In the genomic region with DNA sequence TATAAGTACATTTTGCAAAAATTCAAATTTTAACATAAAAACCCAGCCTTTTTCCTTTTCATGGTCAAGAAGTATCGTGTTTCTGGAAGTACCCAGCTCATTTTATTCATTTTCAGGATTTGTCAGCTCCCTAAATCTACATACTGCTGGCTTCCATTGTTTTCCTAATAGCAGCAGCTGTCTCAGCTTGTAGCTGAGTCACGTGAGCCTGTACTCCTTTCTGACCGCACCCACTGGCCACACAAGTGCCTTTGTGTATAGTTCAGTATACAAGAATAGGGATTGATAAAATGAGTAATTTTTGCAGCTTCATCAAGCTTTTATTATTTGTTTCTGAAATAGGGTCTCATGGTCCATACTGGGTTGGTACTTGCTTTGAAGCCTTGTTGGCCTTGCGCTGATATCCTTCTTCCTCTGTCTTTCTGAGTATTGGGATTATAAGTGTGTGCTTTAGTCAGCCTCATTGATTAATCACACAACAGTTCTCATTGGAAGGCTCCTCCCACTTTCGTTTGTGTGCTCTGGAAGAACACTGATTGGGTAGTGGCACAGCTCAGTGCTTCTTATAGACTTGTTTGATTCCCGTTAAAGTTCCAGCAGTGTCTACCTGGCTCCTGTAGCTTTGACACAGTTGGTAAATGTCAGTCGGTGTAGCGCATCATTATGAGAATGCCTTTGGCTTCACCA, we compare ENCODE assay signal across 16 mouse cellular contexts. TPM values are rescaled to one million over a fixed set of nuclear protein-coding genes. Genes with fewer than 3 reads are reported as not detected.
DNase-seq lines count a peak whose midpoint lies in the region; ATAC-seq and TF ChIP-seq lines count a peak whose summit lies in the region.
"Had no signal": no experiment of that assay in that cellular context is flagged by ENCODE, and none has a peak within 500 bp of the region (broad histone marks: within the 10 kb centered on the region; RNA-seq: fewer than 3 reads in every experiment).

No protein-coding gene starts in this region.

- H3K4me1 ChIP-seq in ES-E14 (ENCODE audit: control insufficient read depth in 2 of 2, insufficient read depth in 2 of 2, low read length in 2 of 2, poor library complexity in 1 of 2) = peaks cover 9 to 26% of the 10 kb centered on the region in 2 experiments
- peaks cover 26% of the 10 kb centered on the region for H3K4me1 ChIP-seq in forebrain, embryonic 16.5 days (replicated peaks; ENCODE audit: control insufficient read depth, insufficient read depth, low read length)
- peaks cover 19% of the 10 kb centered on the region for H3K4me1 ChIP-seq in heart, embryonic 12.5 days (replicated peaks)

- no peak overlapping the region for H3K9ac ChIP-seq in ES-E14 (ENCODE audit: insufficient read depth, low read depth, low read length, poor library complexity, severe bottlenecking)
- no peak overlapping the region for H3K9ac ChIP-seq in forebrain, embryonic 16.5 days (replicated peaks; ENCODE audit: low read depth, low read length)
- no peak overlapping the region for H3K9ac ChIP-seq in heart, embryonic 12.5 days
- H3K9ac ChIP-seq: liver, embryonic 15.5 days had no signal

- intact Hi-C loops in heart, postnatal 14 days (cut with DNase I) = loop anchor here (5.0 kb wide), 1 partner anchor 34 kb away; no protein-coding TSS in a partner anchor

- peak; percentile 70 for DNase-seq in layer of hippocampus, adult 9-11 months
- no peak for DNase-seq in layer of hippocampus, postnatal 36 days
- peak; percentile 53 for DNase-seq in ES-E14 (ENCODE audit: low read depth, low spot score)
- DNase-seq in yolk sac, embryonic 10.5 days (ENCODE audit: low spot score) = no peak
- no peak for DNase-seq in heart, postnatal 14 days
- DNase-seq: gastrocnemius, postnatal 25 days; kidney, postnatal 4 days; left cerebral cortex, postnatal 4 days; thymus, adult 18-20 months had no signal

- H3K36me3 ChIP-seq in C2C12 (ENCODE audit: control insufficient read depth, insufficient read depth) = peaks cover 9% of the 10 kb centered on the region
- peaks cover 18% of the 10 kb centered on the region for H3K36me3 ChIP-seq in ES-E14 (ENCODE audit: control insufficient read depth, insufficient read depth, low read length, poor library complexity, severe bottlenecking)
- peaks cover 24% of the 10 kb centered on the region for H3K36me3 ChIP-seq in forebrain, embryonic 16.5 days (ENCODE audit: control insufficient read depth, insufficient read depth)
- peaks cover 41% of the 10 kb centered on the region for H3K36me3 ChIP-seq in heart, embryonic 12.5 days

- H3K4me2 ChIP-seq in forebrain, embryonic 16.5 days (ENCODE audit: low read length) = peak overlapping the region; percentile 7
- H3K4me2 ChIP-seq in heart, embryonic 12.5 days = no peak overlapping the region
- H3K4me2 ChIP-seq: liver, embryonic 15.5 days had no signal

- H3K79me3 ChIP-seq in C2C12 (ENCODE audit: low read depth) = no peaks in the 10 kb centered on the region

- no peak overlapping the region; the same call in 1 of the 2 replicates for H3K27ac ChIP-seq in ES-E14 (ENCODE audit: insufficient read depth, low read depth, low read length, poor library complexity, severe bottlenecking)
- no peak overlapping the region for H3K27ac ChIP-seq in forebrain, embryonic 16.5 days (ENCODE audit: low read length)
- H3K27ac ChIP-seq in heart, embryonic 12.5 days (ENCODE audit: poor library complexity, severe bottlenecking) = no peak overlapping the region
- H3K27ac ChIP-seq: liver, embryonic 15.5 days had no signal

- in situ Hi-C loops in ES-E14 (cut with MboI; ENCODE audit: low sequenced_read_pairs in 2 of 2, unreplicated experiment in 2 of 2) = no loop called here

- no peak overlapping the region for H3ac ChIP-seq in C2C12 (ENCODE audit: control insufficient read depth, insufficient read length, low read depth)

- no peaks in the 10 kb centered on the region for H3K9me3 ChIP-seq in ES-E14 (ENCODE audit: control insufficient read depth, insufficient read depth, low read depth, low read length)
- no peaks in the 10 kb centered on the region for H3K9me3 ChIP-seq in forebrain, embryonic 16.5 days (ENCODE audit: control insufficient read depth, low read length)
- H3K9me3 ChIP-seq in heart, embryonic 12.5 days (replicated peaks) = no peaks in the 10 kb centered on the region
- H3K9me3 ChIP-seq: G1E; liver, embryonic 15.5 days had no signal

- no peaks in the 10 kb centered on the region for H3K79me2 ChIP-seq in C2C12 (ENCODE audit: control insufficient read depth, insufficient read depth)

- peak; percentile 49; the same call in 1 of the 2 replicates for ATAC-seq in forebrain, embryonic 16.5 days
- no peak for ATAC-seq in heart, embryonic 12.5 days (ENCODE audit: insufficient number of reproducible peaks, low FRiP score)
- ATAC-seq: intestine, embryonic 16.5 days had no signal

- TF ChIP-seq CTCF in C2C12 (IDR thresholded peaks at IDR 0.05; ENCODE audit: control insufficient read depth, insufficient read depth, insufficient read length) = no peak

- H3K4me3 ChIP-seq in C2C12 (ENCODE audit: insufficient read depth, poor library complexity, severe bottlenecking) (no peak overlapping the region), ES-E14 (ENCODE audit: insufficient read depth in 1 of 2, low read depth in 1 of 2, low read length in 2 of 2, poor library complexity in 1 of 2, severe bottlenecking in 1 of 2) (peak overlapping the region; percentile 17 to 42; a peak in 3 of 4 replicates)
- H3K4me3 ChIP-seq in forebrain, embryonic 16.5 days (replicated peaks; ENCODE audit: low read length) = no peak overlapping the region
- H3K4me3 ChIP-seq in heart, embryonic 12.5 days = no peak overlapping the region
- H3K4me3 ChIP-seq: liver, embryonic 15.5 days had no signal

- 59% methylated on average over 8 of the region's 8 CpGs for WGBS in forebrain, embryonic 16.5 days
- 83% methylated on average over 8 of the region's 8 CpGs for WGBS in heart, embryonic 12.5 days

- no peaks in the 10 kb centered on the region for H3K27me3 ChIP-seq in C2C12 (ENCODE audit: control insufficient read depth, insufficient read depth, insufficient read length)
- no peaks in the 10 kb centered on the region for H3K27me3 ChIP-seq in forebrain, embryonic 16.5 days (replicated peaks; ENCODE audit: control insufficient read depth, insufficient read depth, low read length)
- no peaks in the 10 kb centered on the region for H3K27me3 ChIP-seq in heart, embryonic 12.5 days (replicated peaks)
- H3K27me3 ChIP-seq: liver, embryonic 15.5 days had no signal

TF ChIP-seq in C2C12, 6 proteins besides CTCF, POLR2A, EP300 and RAD21:
- TF ChIP-seq MYOD1 (IDR thresholded peaks at IDR 0.05; ENCODE audit: control insufficient read depth, insufficient read length, low read depth) (peak; percentile 36), MYOG (IDR thresholded peaks at IDR 0.05; ENCODE audit: control insufficient read depth, extremely low read depth, insufficient read length) (no peak), USF1 (IDR thresholded peaks at IDR 0.05; ENCODE audit: low read depth) (peak; percentile 94)
TF ChIP-seq in C2C12: peak in this region for 2.

TF ChIP-seq in ES-E14, 5 proteins besides CTCF, POLR2A, EP300 and RAD21:
- TF ChIP-seq ZNF384 (IDR thresholded peaks at IDR 0.05; ENCODE audit: low read depth, low read length) = no peak
- TF ChIP-seq ZC3H11A (IDR thresholded peaks at IDR 0.05; ENCODE audit: borderline replicate concordance, low read depth, low read length) = no peak
- 0 out of 2 replicates have a peak, but pooled peaks have one; percentile 29 for TF ChIP-seq HCFC1 (IDR thresholded peaks at IDR 0.05; ENCODE audit: borderline replicate concordance, insufficient read depth, low read length)

RNA-seq across cellular contexts. Expression of gene Kcnrg, which starts 4.0 kb away (rescaled TPM):
- 1 to 10 TPM in 1 of 2 experiments, under 1 TPM in 1; 0.87 to 1.1 TPM for total RNA-seq in layer of hippocampus, postnatal 36 days (2021)
- 0.09 TPM for polyA plus RNA-seq in C2C12 (2012; fragmentation: generic; extraction: Trizol)
- 0.27 and 1.2 TPM in 2 replicates for total RNA-seq in ES-E14 (2012; rRNA removed)
- polyA plus RNA-seq in forebrain, embryonic 16.5 days (2015; fragmentation: Nextera tagmentation; extraction: Ambion mirVana) = 3.7 and 4.4 TPM in 2 replicates
- polyA plus RNA-seq in heart, embryonic 12.5 days (2016; fragmentation: Nextera tagmentation; extraction: Ambion mirVana) = 0.40 and 0.55 TPM in 2 replicates
- total RNA-seq in heart, postnatal 14 days (2021) = under 1 TPM in 1 of 2 experiments, not detected in 1; 0.62 TPM
- polyA plus RNA-seq: G1E; small intestine, adult 2 months had no signal

RNA-seq across cellular contexts. Expression of gene Trim13, which starts 5.2 kb away (rescaled TPM):
- total RNA-seq in layer of hippocampus, postnatal 36 days (2021) = 10 to 100 TPM; 14.1 to 14.2 TPM
- 2.9 TPM for polyA plus RNA-seq in C2C12 (2012; fragmentation: generic; extraction: Trizol)
- total RNA-seq in ES-E14 (2012; rRNA removed) = 19.1 and 57.9 TPM in 2 replicates
- polyA plus RNA-seq in forebrain, embryonic 16.5 days (2015; fragmentation: Nextera tagmentation; extraction: Ambion mirVana) = 67.4 and 70.5 TPM in 2 replicates
- polyA plus RNA-seq in heart, embryonic 12.5 days (2016; fragmentation: Nextera tagmentation; extraction: Ambion mirVana) = 13.5 and 15.8 TPM in 2 replicates
- 1 to 10 TPM; 7.2 to 7.4 TPM for total RNA-seq in heart, postnatal 14 days (2021)

RNA-seq across cellular contexts. Expression of gene Spryd7, which starts 46.5 kb away (rescaled TPM):
- total RNA-seq in layer of hippocampus, postnatal 36 days (2021) = 10 to 100 TPM; 46.2 to 50.9 TPM
- polyA plus RNA-seq in C2C12 (2012; fragmentation: generic; extraction: Trizol) = 7.8 TPM
- 5.1 and 6.0 TPM in 2 replicates for total RNA-seq in ES-E14 (2012; rRNA removed)
- polyA plus RNA-seq in forebrain, embryonic 16.5 days (2015; fragmentation: Nextera tagmentation; extraction: Ambion mirVana) = 45.2 and 48.5 TPM in 2 replicates
- polyA plus RNA-seq in heart, embryonic 12.5 days (2016; fragmentation: Nextera tagmentation; extraction: Ambion mirVana) = 21.9 and 25.3 TPM in 2 replicates
- 10 to 100 TPM; 51.3 to 55.6 TPM for total RNA-seq in heart, postnatal 14 days (2021)

Comparison
In these comparisons a context has a peak if more than half of its experiments do, and no peak if none do; other contexts are left out.
1. DNase-seq: peak in layer of hippocampus, adult 9-11 months (single experiment) and ES-E14 (single experiment); none in layer of hippocampus, postnatal 36 days (0 of 2), yolk sac, embryonic 10.5 days (single experiment) and heart, postnatal 14 days (0 of 2).
2. H3K4me3 ChIP-seq: peak in ES-E14 (2 of 2); none in C2C12 (single experiment), forebrain, embryonic 16.5 days (single experiment) and heart, embryonic 12.5 days (single experiment).